Mouse (Mus musculus) lung, embryonic 16.5 days (tissue): ENCODE data around the gene Rtn4ip1. TPM values are rescaled to one million over a fixed set of nuclear protein-coding genes. Genes with fewer than 3 reads are reported as not detected.

Experiments used
- ATAC-seq: fragments of 200-750 bp; cut with Nextera tagmentation; 2 replicates; pipeline ENCODE4 v1.8.0; 2017; ENCODE audit warnings: low read depth, mild to moderate bottlenecking, moderate library complexity
- H3K27ac ChIP-seq: fragments of 300-500 bp; sonication (generic); 2 replicates; pipeline ENCODE4 v1.5.1; 2014; ENCODE audit warnings: mild to moderate bottlenecking, control low read depth, low read length
- H3K27me3 ChIP-seq: fragments of 300-500 bp; sonication (generic); 2 replicates; pipeline ENCODE4 v1.6.1; 2014; ENCODE audit warnings: low read depth, low read length, mixed read lengths; ENCODE audit not compliant: control insufficient read depth, insufficient read depth
- H3K36me3 ChIP-seq: fragments of 300-500 bp; sonication (generic); 2 replicates; pipeline ENCODE4 v1.6.1; 2014; ENCODE audit warnings: low read length; ENCODE audit not compliant: control insufficient read depth, insufficient read depth
- H3K4me1 ChIP-seq: fragments of 300-500 bp; sonication (generic); replicated peaks from 2 replicates; pipeline ENCODE4 v1.6.1; 2014; ENCODE audit warnings: low read length, mixed read lengths; ENCODE audit not compliant: control insufficient read depth, insufficient read depth
- H3K4me2 ChIP-seq: fragments of 300-500 bp; sonication (generic); 2 replicates; pipeline ENCODE4 v1.6.1; 2014; ENCODE audit warnings: low read depth, low read length, control low read depth
- H3K4me3 ChIP-seq: fragments of 300-500 bp; sonication (generic); 2 replicates; pipeline ENCODE4 v1.5.1; 2014; ENCODE audit warnings: mild to moderate bottlenecking, low read length, control low read depth
- H3K9ac ChIP-seq: fragments of 300-500 bp; sonication (generic); 2 replicates; pipeline ENCODE4 v1.6.1; 2014; ENCODE audit warnings: low read length, control low read depth
- H3K9me3 ChIP-seq: fragments of 300-500 bp; sonication (generic); 2 replicates; pipeline ENCODE4 v1.6.1; 2016; ENCODE audit warnings: low read length; ENCODE audit not compliant: control insufficient read depth
- WGBS: fragments of 180-500 bp; shearing (Covaris S2); extraction: QIAGEN DNeasy Blood & Tissue Kit; methylation state at CpG from one replicate; pipeline ENCODE4 v1.1.7; 2014; 5-methylcytosine and 5-hydroxymethylcytosine counted together
- polyA plus RNA-seq: library from polyadenylated mRNA; unstranded; fragments of >200 nt; fragmentation: Nextera tagmentation; extraction: Ambion mirVana; gene quantifications from 2 replicates; pipeline ENCODE4 v1.2.1, GENCODE M21; 2015

The Rtn4ip1 gene
- polyA plus RNA-seq, result 10.9 and 11.2 TPM in 2 replicates

- H3K4me1 ChIP-seq, result peaks cover 2% of the 10 kb centered on the region; the same call in 1 of the 2 replicates
- ATAC-seq, result peak; percentile 99
- no peaks in the 10 kb centered on the region for H3K36me3 ChIP-seq
- H3K27me3 ChIP-seq, result no peaks in the 10 kb centered on the region
- H3K9ac ChIP-seq, result peak within 1 kb of the TSS; percentile 76
- peak within 1 kb of the TSS; percentile 69 for H3K4me2 ChIP-seq
- WGBS, result under 1% methylated on average over 39 of the region's 40 CpGs
- no peaks in the 10 kb centered on the region for H3K9me3 ChIP-seq
- H3K27ac ChIP-seq, result peak within 1 kb of the TSS; percentile 4; the same call in 1 of the 2 replicates
- peak within 1 kb of the TSS; percentile 61 for H3K4me3 ChIP-seq
These were observed at the start of gene Rtn4ip1, which contains the start of gene Qrsl1 for GRCm38 (mm10) chr10:43901578-43902194. Gene Rtn4ip1 (plus strand): TSS chr10:43901807. Gene Qrsl1 (minus strand): TSS chr10:43901745.

DNA sequence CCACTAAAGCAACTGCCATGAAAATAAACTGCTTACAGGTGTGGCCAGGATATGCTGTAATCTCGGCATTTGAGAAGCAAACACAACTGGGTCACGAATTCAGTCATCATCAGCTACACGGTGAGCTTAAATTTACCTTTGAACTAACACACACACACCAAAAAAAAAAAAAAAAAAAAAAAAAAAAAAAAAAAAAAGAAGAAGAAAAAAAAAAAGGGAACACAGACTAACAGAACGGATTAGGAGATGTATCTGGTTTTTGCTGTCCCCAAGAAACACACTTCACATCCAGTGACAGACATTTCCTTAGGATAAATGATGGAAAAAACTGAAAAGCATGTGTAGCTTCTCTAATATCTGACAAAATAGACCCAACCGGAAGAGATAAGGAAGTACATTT lies 49.7 kb upstream of the Rtn4ip1 start:
- H3K27me3 ChIP-seq, result no peaks in the 10 kb centered on the region
- H3K27ac ChIP-seq, result no peak overlapping the region
- no peak for ATAC-seq
- WGBS, result 66% methylated on average over 5 of the region's 5 CpGs
- no peaks in the 10 kb centered on the region for H3K36me3 ChIP-seq
- no peaks in the 10 kb centered on the region for H3K4me1 ChIP-seq
- H3K4me3 ChIP-seq, result no peak overlapping the region
- H3K4me2 ChIP-seq, result no peak overlapping the region
- H3K9me3 ChIP-seq, result peaks cover 3% of the 10 kb centered on the region; the same call in 1 of the 2 replicates
- H3K9ac ChIP-seq, result no peak overlapping the region

GRCm38 (mm10) chr10:43855916-43856315 lies 45.7 kb upstream of the Rtn4ip1 start:
- WGBS, result 92% methylated on average over 9 of the region's 9 CpGs

GRCm38 (mm10) chr10:43856351-43856750 lies 45.3 kb upstream of the Rtn4ip1 start:
- peaks cover 3% of the 10 kb centered on the region; the same call in 1 of the 2 replicates for H3K9me3 ChIP-seq
- H3K9ac ChIP-seq, result no peak overlapping the region
- no peak for ATAC-seq
- H3K36me3 ChIP-seq, result no peaks in the 10 kb centered on the region
- no peaks in the 10 kb centered on the region for H3K4me1 ChIP-seq
- no peak overlapping the region for H3K27ac ChIP-seq
- WGBS, result 67% methylated on average over 3 of the region's 3 CpGs
- H3K27me3 ChIP-seq, result no peaks in the 10 kb centered on the region
- no peak overlapping the region for H3K4me2 ChIP-seq
- no peak overlapping the region for H3K4me3 ChIP-seq

More at GRCm38 (mm10) chr10:43855916-43856315, 45.7 kb upstream of the Rtn4ip1 start:
- Histone ChIP-seq H3K27ac (no peak overlapping the region), H3K27me3 (no peaks in the 10 kb centered on the region), H3K9ac (no peak overlapping the region), H3K4me3 (no peak overlapping the region), H3K9me3 (peaks cover 3% of the 10 kb centered on the region; the same call in 1 of the 2 replicates), H3K36me3 (no peaks in the 10 kb centered on the region), H3K4me2 (no peak overlapping the region), H3K4me1 (no peaks in the 10 kb centered on the region)
- ATAC-seq, result no peak

GRCm38 (mm10) chr10:43870752-43871151 lies 30.9 kb upstream of the Rtn4ip1 start:
- no peak for ATAC-seq
- H3K9me3 ChIP-seq, result no peaks in the 10 kb centered on the region
- no peak overlapping the region for H3K9ac ChIP-seq
- no peak overlapping the region for H3K4me3 ChIP-seq
- 66% methylated on average over 10 of the region's 10 CpGs for WGBS
- no peaks in the 10 kb centered on the region for H3K4me1 ChIP-seq
- H3K27me3 ChIP-seq, result no peaks in the 10 kb centered on the region
- H3K36me3 ChIP-seq, result no peaks in the 10 kb centered on the region
- no peak overlapping the region for H3K27ac ChIP-seq
- H3K4me2 ChIP-seq, result no peak overlapping the region

GRCm38 (mm10) chr10:43871458-43871857 lies 30.1 kb upstream of the Rtn4ip1 start:
- Histone ChIP-seq H3K27ac (no peak overlapping the region), H3K4me1 (no peaks in the 10 kb centered on the region), H3K4me3 (no peak overlapping the region), H3K27me3 (no peaks in the 10 kb centered on the region), H3K4me2 (no peak overlapping the region), H3K9me3 (no peaks in the 10 kb centered on the region), H3K36me3 (no peaks in the 10 kb centered on the region), H3K9ac (no peak overlapping the region)
- ATAC-seq, result no peak
- WGBS, result 95% methylated on average over 1 of the region's 1 CpGs

DNA sequence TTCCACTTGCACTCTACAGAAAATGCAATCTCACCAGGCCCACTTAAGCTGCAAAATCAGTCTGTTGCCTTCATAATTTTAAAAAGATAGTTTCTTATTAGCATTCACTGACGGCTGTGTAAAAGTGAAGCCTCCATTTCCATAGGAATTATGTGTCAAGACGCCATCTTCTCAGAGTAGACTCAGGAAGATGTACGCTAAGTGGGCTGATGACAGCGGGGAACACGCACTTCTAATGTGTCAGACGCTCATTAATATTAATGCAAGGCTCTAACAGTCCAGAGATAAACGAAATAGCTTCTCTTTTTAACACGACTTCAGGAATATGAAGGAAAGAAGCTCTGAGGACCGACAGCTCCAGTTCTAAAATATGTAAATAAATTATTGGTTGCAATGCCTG lies 13.9 kb upstream of the Rtn4ip1 start:
- Histone ChIP-seq H3K4me3 (no peak overlapping the region), H3K27me3 (no peaks in the 10 kb centered on the region), H3K4me1 (no peaks in the 10 kb centered on the region), H3K9ac (no peak overlapping the region), H3K36me3 (peaks cover 6% of the 10 kb centered on the region; the same call in 1 of the 2 replicates), H3K4me2 (no peak overlapping the region), H3K27ac (no peak overlapping the region), H3K9me3 (no peaks in the 10 kb centered on the region)
- no peak for ATAC-seq
- WGBS, result 88% methylated on average over 9 of the region's 9 CpGs

- no peak overlapping the region for H3K27ac ChIP-seq
- H3K4me2 ChIP-seq, result no peak overlapping the region
- no peak overlapping the region for H3K4me3 ChIP-seq
- no peaks in the 10 kb centered on the region for H3K27me3 ChIP-seq
- WGBS, result 84% methylated on average over 16 of the region's 16 CpGs
- H3K9me3 ChIP-seq, result no peaks in the 10 kb centered on the region
- peaks cover 6% of the 10 kb centered on the region; the same call in 1 of the 2 replicates for H3K36me3 ChIP-seq
- H3K4me1 ChIP-seq, result no peaks in the 10 kb centered on the region
- no peak for ATAC-seq
- H3K9ac ChIP-seq, result no peak overlapping the region
These were observed 12.6 kb upstream of the Rtn4ip1 start for GRCm38 (mm10) chr10:43888976-43889375.

DNA sequence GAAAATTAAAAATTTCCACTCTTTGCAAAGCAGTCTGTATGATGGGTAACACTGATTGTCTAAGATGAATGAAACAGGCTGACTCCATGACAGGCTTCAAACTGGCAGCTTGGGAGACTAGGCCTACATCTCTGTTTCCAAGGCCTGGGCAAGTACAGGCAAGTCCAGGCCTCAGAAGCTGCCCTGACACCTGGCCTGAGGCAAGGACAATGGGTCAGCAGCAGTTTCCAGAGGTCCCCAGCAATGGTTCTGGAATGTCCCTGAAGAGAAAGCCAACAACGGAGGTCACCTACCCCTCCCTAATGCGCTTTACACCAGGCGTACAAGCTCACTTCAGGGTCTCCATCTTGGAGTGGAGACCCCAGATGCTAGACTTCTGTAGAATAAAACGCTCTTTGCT lies 8.6 kb upstream of the Rtn4ip1 start:
- Histone ChIP-seq H3K4me1 (no peaks in the 10 kb centered on the region), H3K4me2 (no peak overlapping the region), H3K9me3 (no peaks in the 10 kb centered on the region), H3K9ac (no peak overlapping the region), H3K4me3 (no peak overlapping the region), H3K36me3 (peaks cover 3% of the 10 kb centered on the region; the same call in 1 of the 2 replicates), H3K27ac (no peak overlapping the region), H3K27me3 (no peaks in the 10 kb centered on the region)
- ATAC-seq, result no peak
- WGBS, result 86% methylated on average over 4 of the region's 4 CpGs
